Mouse (Mus musculus) adrenal gland, postnatal 10 days (tissue): ENCODE measurements around the gene Nup188. TPM values are rescaled to one million over a fixed set of nuclear protein-coding genes. Genes with fewer than 3 reads are reported as not detected.

ENCODE experiments used
- DNase-seq: peaks from one replicate; pipeline ENCODE4 v3.0.0; 2021; ENCODE audit warnings: mixed read lengths
- total RNA-seq, 2 experiments: library from RNA; stranded (reverse); gene quantifications; 2 replicates each; pipeline ENCODE4 v1.2.3; 2021

Gene Nup188
- total RNA-seq, 2 experiments from 2014 or later: 37.9 to 45.3 TPM

DNA sequence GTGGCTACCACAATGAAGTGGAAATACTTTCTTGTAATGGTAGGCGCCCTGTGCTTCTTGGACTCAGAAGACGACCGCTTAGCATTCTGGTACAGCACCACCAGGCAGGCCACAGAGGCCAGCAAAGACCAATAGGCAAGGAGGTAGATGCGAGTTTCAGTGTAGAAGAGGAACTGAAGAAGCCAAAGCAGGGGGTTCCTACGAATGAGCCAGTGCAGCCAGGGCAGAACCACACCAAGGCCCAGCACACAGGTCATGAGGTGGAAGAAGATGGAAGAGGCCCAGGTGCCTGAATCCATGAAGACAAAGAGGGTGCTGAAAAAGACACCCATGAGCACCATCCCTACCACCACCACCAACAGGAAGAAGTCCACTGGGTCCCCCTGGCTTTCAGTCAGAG is 1.2 kb upstream of the Nup188 start:
- no peak for DNase-seq

GRCm38 (mm10) chr2:30285416-30286181 is 598 bp upstream of the Nup188 start:
- DNase-seq: peak; percentile 40

DNA sequence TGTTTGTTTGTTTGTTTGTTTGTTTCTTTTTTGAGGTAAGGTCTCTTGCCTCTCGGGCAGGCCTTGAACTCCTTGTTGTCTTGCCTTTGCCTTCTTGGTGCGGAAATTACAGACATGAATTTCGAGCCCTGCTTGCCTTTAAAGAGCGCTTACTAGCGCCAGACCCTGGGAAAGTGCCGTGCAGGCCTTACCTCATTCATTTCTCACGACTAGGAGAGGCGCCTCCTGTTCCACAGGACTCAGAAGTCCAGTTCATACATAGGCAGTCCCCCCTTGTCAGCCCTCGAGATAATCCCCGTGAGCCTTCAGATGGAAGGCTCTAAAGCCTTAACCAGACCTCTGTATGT is 803 bp downstream of the Nup188 start:
- DNase-seq: peak; percentile 23

GRCm38 (mm10) chr2:30299525-30299924 is 13.3 kb downstream of the Nup188 start:
- DNase-seq: peak; percentile 25

DNA sequence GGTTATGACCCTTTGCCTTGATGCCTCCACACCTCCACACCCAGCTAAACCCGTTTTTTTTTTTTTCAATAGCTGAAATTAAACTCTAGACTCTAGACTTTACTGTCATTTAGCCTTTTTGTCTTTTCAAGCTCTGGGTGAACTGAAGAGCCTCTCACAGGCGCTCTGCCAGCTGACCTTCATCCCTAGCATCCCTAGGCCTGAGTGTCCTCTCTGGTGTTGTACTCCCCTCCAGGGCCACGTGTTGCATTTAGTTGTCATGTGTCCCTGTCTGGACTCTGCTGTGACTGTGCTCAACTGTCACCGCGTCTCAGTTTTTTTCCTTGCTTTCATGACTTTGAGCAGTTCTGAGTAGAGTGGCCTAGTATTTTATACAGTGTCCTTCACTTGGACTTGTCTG is 13.8 kb downstream of the Nup188 start:
- DNase-seq: peak; percentile 43

- DNase-seq: no peak
Measured at GRCm38 (mm10) chr2:30306087-30306486, 19.9 kb downstream of the Nup188 start.

DNA sequence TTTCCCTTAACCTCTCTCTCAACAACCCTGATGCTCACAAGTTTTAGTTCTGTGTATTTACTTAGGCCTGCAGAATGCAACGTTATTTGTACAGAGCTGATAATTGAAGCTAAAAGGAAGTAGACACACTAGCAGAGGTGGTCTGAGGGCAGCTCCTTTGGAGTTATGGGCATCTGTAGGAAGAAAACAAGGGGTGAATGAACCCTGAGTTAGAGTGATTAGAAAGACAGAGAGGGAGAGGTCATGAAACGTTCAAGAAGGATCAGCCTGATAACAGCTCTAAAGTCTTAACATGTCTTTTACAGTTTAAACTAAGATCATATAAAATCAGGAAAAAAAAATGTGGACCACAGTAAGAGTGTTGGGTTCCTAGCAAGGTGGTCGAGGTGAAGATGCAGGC is 23.2 kb downstream of the Nup188 start:
- no peak for DNase-seq

DNA sequence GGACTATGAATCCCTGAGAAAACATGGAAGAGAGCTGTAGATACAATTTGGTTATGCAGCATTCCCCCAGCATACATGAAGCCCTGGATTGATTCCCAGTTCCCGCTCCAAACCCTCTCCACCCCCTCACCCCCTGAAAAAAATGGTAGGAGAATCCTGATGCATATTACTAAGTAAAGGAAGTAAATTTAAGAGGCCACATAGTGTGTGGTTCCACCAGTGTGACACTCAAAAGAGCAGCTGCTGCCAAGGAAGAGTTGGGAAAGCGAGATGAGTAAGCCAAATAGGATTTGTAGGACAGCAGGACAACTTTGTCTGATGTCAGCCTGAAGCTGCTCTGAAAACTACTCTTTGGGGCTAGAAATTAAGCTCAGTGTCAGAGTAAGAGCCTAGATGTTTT is 25.3 kb downstream of the Nup188 start:
- DNase-seq: peak; percentile 29

- DNase-seq: no peak
Measured at GRCm38 (mm10) chr2:30316136-30316535, 29.9 kb downstream of the Nup188 start.

- DNase-seq: no peak
Measured at GRCm38 (mm10) chr2:30316955-30317354, 30.8 kb downstream of the Nup188 start.

DNA sequence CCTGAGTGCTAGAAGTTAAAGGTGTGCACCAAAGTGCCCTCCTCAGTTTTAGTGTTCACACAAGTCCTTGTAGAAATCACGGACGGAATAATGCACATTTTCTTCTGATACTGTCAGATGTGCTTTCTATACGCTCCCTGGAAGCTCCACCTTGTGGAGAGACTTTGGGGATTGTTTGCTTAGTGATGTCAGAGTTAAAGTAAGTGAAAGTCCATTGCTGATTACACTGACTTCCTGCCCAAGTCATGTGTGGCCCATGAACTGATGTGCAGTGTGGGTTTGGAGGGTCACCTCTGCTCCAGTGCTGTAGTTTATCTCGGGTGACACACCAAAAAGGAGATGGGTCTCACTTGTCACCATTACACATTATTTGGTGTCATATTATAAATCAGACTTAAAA is 33.1 kb downstream of the Nup188 start:
- no peak for DNase-seq

- no peak for DNase-seq
Measured at GRCm38 (mm10) chr2:30323111-30323510, 36.9 kb downstream of the Nup188 start.

DNA sequence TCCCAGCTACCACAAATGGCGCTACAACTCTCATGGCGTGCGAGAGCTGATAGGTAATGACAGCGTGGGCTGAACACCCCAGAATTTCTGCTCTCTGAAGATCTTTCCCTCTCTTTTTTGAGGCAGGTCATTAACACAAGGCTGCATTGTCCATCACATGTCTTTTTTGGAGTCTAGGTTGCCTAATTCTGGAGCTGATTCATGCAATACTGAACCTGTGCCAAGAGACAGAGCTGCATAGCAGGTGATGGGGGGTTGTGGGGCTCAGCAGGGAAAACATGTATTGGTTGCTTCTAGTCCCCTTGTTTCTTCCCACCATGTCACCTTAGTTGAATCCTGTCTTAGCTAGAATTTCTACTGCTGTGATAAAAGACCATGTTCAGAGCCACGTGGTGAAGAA is 39.1 kb downstream of the Nup188 start:
- no peak for DNase-seq

DNA sequence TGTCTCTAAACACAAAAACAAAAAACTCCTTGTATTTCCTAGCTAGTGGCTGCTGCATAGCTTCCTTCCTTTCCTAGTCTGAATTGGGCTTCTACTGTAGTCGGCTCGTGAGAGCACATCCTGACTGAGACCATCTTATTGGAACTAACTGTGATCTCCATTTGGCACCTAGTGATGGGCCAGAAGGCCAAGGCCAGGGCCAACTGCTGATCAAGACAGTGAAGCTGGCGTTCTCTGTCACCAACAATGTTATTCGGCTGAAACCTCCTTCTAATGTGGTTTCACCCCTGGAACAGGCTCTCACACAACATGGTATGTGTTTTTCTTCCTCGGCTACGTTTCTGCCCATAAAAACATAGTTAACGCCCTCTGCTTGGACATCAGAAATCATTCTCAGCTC is 41.1 kb downstream of the Nup188 start:
- DNase-seq: no peak

DNA sequence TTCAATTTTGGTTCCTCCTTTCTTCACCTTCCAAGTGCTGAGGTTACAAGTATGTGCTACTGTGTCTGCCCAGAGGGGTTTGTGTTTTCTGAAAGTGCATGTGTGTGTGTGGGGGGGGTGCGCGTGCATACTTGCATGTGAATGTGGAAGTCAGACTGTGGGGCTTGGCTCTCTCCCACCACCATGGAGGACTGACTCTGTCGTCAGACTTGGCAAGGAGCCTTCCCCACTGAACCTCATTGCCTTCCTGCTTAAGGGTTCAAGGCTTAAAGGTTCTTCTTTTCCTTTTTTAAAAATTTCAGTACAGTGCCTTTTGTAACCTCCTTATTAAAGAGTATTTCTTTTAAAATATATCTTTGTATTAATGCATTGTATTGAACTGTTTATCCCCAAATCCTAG is 42.6 kb downstream of the Nup188 start:
- peak; percentile 53 for DNase-seq

GRCm38 (mm10) chr2:30335324-30335723 is 49.1 kb downstream of the Nup188 start:
- DNase-seq: no peak

DNA sequence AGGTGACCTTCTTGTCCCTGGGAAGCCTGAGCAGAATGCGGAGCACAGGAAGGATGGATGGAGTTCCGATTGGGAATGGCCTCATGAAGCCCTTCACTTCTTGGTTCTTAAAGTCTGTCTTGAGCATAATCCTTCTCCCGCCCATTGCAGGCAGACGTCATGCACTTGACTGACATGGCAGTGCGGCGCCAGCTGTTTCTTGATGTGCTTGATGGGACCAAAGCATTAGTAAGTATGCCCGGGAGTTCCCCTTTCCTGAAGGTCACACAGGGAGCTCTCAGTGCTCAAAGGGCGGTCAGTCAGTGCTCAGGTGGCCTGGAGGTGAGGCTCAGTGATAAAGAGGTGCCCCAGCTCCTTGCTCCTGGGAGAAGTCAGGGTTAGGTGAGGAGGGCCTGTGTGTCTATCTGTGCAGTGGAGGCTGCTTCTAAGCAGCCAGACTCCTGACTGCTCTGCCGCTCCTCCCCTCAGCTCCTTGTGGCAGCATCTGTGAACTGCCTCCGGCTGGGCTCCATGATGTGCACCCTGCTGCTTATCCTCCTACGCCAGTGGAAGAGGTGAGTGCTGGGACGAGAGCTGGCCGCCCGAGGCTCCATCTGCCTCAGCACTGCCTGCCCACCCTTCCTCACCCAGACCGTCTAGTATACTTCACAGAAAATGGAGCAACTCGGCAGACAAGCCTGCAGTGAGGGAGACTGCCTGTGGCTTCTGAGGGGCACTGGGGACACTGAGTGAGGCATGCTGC is 50.1 kb downstream of the Nup188 start:
- no peak for DNase-seq

- DNase-seq: peak; percentile 84
Measured at GRCm38 (mm10) chr2:30337179-30337578, 51.0 kb downstream of the Nup188 start.

DNA sequence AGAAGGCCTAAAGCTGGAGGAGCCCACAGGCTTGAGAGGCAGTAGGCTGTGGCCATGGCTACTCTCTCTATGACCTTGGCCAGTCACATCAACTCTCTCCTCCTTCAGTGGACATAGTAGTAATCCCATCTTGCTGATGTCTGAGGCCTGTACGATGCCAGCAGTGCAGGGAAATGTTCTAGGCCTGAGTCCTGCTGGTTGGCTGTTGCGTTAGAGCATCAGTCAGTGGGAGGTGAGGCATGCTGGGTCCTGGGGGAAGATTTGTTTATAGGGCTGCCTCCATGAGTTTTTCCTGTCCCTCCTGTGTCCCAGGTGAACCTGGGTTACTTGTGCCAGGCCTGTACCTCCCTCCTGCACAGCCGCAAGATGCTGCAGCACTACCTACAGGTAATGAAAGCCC is 55.9 kb downstream of the Nup188 start:
- no peak for DNase-seq

- no peak for DNase-seq
Measured at GRCm38 (mm10) chr2:30342544-30342943, 56.3 kb downstream of the Nup188 start.

DNA sequence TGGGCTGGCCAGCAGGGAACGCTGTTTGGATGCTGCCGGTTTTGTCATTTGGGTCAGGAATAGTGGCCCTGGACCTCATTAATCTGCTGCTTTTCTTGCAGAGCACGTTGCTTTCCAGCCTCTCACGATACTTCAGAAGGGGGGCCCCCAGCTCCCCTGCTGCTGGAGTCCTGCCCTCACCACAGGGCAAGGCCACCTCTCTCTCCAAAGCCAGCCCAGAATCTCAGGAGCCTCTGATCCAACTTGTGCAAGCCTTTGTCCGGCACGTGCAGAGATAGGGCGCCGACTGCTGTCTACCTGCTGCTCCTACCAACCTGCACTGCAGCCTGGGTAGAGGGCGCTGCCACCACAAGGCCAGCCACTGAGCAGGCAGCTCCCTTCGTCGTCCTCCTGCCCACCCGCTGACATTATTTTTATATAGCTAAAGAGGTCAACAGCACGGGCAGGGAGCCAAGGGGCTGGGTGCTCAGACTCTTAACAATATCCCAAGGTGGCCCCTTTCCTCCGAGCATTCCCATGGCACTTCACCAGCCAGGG is 57.5 kb downstream of the Nup188 start:
- DNase-seq: peak; percentile 73

DNA sequence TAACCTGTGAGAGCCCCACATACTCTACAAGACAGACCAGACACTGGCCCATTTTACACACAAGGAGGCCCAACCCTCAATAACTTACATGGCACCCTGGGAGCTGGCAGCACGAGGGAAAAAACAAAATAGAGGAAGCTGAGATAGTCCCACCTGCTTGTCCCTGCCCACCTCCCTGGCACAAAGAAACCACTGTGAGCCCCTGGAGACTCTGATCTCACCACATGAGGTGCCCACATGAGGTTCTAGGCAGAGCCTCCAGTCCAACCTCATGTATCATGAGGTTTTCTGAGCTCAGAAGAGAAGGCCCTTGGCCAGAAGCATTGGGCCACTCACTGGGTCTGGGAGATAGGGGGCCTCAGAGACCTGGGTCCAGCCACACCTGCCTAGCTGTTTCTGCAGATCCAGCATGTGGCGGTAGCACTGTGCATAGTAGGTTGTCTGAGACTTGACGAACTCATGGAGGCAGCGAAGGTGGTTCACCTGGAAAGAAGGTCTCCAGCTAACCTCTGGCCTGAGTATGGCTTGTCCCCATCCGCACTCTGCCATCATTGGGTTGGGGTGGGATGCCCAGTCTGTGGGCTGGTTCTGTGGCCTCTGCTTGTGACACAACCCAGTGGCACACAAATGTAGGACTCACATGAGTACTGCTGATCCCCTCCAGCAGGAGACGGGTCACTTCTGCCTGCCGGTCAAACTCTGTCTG is 59.9 kb downstream of the Nup188 start:
- no peak for DNase-seq

DNA sequence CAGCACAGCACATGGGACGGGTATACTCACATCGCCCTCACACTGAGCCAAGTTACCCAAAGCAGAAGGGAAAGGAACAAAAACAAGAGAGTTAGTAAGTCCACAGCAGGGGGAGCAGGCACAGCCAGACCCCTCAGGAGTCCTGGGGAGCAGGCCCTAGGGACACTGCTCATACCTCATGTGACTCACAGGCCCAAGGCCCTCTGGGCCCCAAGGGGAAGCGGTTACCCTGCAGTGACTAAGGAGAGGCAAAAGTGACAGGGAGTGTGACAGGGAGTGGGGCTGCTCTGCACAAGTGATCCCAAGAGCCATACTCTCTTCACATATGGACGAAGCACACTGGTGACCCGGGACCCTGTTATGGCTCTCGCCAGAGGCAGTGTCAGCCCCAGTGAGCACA is 63.0 kb downstream of the Nup188 start:
- peak; percentile 56 for DNase-seq
